Mouse (Mus musculus): Measurements from ENCODE around the gene Stpg1. TPM values are rescaled to one million over a fixed set of nuclear protein-coding genes. Genes with fewer than 3 reads are reported as not detected.

The Stpg1 gene
- total RNA-seq, 2 experiments from 2014 or later, result 0.12 to 0.85 TPM

DNA sequence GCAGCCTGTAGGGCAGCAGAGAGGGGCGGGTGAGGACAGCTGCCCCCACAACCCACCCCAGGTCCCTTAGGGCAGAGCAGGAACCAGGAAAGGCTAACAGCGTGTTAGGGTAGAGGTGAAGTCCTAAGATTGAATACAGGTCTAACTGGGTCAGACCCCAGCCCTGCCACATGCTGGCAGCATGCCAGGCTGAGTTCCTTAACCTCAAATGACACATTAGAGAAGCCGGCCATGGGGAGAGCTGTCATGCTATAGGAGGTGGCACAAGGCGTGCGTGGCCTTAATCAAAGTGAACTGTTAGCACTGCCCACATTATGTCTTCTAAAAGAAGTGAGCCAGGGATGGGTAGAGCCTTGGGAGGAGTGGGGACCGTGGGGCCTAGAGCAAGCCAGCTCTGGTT is 54.7 kb downstream of the Stpg1 start:
- no peak for DNase-seq

DNA sequence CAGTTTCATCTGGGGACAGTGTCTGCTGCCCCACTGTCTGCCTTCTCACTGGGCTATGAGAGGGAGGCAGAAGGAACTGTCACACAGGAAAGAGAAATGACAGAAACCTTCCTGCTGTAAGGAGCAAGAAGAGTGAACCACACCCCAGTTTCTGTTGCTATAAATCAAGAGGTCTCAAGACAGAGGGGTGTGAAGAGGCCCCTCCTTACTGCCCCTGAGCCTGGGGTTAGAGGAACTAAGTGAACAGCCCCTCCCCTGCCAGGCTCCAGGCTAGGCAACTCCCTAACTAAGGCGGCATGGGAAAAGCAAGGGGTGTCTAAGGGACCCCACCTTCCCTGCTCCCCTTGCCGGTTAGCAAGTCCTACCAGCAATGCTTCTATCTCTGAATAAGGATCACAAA is 69.2 kb downstream of the Stpg1 start:
- DNase-seq, result no peak

DNA sequence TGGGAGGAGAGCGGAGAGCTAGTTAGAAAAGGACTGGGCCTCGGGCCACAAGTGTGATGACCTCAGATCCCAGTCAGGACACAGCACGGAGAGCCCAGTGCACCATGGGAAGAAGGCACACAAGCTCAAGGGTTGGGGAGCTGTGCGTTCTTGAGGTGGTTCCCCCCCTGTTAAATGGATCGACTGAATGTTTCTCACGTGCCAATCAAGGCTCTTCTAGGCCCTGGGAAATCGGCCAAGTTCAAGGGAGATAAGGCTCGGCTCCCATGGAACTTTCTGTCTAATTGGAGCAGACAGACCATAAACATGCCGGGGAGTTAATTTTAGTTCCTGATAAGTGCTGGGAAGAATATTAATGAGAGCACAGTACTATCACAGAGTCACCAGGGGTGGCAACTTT is 70.8 kb downstream of the Stpg1 start:
- DNase-seq, result peak; percentile 66

DNA sequence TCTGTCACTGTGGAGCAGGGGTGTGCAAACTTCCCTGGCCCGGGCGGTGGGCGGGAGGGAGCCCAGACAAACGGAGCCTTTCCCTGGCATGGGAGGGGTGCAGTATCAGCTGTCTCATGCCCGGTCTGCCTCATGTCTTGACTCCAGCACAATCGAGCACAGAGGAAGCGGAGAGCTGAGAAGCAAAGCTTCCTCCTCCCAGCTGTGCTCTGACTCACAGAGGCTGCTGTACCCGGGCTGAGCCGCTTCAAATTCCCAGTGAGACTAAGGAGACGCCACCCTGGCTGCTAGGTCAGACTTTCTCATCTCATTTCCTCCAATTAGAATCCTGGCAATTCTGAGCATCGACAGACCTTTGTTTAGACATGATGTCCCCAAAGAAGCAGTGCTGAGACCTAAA is 72.5 kb downstream of the Stpg1 start:
- no peak for DNase-seq

DNA sequence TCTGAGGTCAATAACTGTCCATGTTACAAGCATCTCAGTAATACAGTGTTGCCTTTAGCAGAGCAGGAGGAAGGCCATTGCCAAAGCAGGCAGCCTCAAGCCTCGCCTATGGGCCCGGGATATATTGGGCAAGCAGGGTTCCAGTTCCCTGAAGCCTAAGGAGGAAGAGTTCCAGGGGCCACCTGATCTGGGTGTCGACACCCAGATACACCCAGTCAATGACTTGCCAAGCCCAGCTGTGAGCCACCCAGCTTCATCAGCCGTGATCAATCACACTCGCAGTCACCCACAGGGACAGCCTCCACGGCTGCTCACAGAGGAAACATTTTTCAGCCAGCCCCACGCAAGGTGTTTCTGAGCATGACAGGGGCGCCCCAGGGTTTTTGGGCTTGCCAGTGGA is 72.9 kb downstream of the Stpg1 start:
- DNase-seq, result no peak

DNA sequence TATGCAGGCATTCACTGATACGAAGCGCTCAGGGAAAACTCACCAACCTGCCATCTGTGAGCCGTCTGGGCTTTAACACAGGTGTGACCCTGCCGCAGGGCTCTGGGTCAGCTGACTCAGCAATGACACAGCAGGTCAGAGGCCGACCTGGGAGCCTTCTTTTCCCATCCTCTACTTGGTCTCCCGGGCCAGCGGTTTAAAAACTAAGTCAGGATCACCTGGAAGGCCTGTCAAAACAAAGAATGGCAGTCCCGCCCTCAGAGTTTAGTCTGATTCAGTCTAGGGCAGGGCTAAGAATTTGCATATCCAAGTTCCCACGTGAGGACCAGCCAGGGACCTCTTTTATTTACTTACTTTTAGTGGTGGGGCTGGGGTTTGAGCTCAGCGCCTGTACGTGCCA is 74.6 kb downstream of the Stpg1 start:
- DNase-seq, result no peak

DNA sequence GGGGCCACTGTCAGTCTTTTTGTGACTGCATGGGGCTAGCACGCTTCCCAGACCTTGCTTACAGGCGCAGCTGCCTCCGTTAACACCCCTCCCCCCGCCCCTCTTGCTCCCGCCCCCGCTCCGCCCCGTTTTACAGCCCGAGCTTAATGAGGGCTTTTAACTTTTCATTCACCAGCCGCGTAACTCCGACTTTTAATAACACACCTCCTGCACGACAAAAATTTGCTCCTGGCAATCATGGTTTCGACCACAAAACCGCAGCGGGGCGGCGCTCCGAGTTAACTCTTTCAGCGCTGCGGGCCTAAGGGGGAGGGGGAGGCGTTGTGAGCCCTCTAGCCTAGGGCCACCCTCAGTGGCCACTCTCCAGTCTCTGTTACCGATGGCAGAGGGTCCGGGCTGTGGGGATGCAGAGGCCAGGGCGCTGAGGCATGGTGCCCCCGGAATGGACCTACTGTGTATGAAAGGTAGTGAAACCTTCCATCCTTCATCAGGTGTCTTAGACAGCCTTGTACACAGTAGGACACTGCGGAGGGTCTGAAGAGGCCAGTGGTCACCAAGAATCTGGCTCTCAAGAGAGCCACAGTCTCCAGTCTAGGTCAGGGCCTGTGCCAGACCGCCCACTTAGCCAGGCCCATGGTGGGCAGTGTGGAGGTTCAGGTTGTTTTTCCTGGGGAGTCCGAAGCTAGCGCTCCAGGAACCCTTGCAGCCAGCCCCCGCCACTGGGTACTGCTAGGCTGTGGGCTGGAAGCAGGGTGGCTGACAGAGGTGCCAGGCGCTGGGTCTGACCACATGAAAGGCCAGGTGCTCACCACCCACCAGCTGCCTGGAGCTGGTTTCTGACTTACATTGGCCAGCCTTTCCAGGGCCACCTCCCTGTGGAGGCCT is 75.8 kb downstream of the Stpg1 start:
- DNase-seq, result peak; percentile 56

DNA sequence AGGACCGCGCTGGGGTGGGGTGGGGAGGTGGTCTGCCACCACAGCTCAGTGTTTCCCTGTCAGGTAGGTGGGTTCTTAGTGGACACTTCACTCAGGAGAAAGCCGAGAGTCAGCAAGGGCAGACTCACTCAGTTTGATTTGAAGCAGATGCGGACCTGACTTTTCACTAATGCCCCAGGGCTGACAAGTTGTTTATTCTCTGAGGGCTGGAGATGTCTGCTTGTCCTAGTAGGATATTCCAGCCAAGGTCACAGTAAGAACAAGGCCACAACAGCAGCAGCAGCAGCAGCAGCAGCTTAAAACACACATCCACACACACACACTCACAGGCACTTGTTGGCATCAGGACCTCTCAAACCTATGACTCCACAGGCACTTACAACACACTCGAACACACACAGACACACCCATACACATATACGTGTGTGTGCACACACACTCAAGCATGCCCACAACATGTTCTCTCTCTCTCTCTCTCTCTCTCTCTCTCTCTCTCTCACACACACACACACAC is 76.5 kb downstream of the Stpg1 start:
- DNase-seq, result peak; percentile 35

DNA sequence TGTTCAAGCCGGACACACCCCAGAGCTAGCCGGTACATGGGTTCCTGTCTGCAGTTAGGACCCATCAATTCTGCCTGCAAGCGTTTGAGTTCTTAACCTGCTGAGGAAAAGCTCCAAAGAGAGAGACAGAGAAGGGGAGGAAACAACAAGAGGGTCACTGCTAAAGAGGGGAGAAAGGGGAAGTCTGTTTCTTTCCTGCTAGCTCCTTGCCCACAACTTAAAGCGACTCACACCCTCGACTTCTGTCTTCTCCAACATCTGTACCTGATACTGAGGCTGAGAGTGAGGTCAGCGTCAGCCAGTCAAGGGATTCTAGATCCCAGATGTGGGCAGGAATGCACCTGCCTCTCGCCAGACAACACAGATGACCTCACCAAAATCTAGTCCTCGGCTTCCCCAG is 77.7 kb downstream of the Stpg1 start:
- DNase-seq, result no peak

DNA sequence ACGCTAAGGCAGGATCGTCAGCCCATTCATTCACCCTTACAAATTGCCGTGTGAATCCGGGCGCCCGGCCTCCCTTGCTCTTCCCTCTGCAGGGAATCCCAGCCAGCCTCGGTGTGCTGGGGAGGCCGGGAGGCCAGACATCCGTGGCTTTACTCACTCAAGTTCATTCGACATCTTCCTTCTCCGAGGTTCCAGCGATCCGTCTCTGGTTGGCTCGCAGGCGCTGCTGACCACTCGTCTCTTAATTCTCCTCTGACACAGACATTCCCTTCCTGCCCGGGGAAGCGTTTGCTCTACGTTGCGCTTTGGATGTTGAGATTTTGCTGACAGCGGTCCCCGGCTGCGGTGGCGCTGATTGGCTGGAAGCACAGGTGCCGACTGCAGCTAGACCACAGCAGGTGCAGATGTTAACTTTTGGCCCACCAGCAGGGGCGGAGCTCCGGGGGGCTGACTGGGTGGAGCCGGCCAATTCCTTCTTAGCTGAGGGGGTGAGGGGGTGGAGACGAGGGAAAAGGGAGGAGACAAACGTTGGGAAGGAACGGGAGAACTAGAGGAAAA is 78.7 kb downstream of the Stpg1 start, which contains the start of gene Grhl3:
Grhl3 (minus strand) TSS at position 380 of the 558 bp plus-strand sequence.
- DNase-seq, result no peak

DNA sequence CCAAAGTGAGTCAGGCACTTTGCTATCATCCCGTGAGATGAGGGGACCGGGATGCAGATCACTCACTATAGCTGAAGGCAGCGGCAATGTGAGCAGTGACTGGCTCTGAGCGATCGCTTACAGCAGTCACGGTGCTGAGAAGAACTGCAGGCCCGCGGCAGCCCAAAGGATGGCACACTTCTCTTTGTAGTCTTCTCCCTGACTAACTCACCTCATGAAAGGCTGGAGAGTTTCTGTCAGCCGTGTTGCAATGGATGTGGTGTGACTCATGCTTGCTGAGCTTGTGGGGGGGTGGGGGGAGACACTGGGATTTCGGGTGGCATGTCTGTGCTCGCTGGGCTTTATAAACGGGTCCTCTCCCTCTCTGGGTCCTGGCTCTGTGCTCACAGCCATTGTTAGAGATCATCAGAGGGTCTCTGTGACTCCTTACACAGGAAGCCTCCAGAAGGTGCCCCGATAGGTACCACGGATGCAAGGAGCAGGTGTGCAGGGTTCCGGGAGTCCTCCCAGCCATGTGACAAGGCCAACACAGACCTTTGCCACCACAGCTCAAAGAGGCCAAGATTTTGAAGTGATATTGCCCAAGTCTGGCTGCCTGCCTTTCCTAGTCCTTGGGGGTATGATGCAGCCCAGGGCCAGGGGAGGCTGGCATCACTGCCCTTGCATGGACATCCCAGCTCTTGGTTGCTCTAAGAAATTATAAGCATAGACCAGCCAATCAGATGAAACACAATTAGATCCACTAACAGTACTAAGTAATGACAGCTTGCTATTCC is 81.0 kb downstream of the Stpg1 start:
- DNase-seq, result peak; percentile 73

DNA sequence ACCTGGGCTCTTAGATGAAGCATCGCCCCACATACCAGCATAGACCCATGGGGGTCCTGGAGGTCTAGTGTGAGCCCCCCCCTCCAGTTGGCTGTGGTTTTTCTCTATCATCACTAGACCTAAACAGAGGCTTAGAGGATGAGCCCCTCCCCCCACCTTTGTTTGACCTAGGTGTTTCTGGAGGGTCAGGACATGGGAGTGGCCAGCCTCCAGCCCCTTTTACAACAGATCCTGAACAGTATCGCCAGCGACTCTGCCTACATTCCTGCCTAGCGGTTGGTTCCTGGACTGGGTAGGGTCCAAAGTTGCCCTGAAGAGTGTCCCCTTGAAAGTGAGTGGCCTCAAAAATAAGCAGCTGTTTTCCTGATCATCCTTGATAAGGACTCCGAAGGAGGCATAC is 83.9 kb downstream of the Stpg1 start:
- no peak for DNase-seq

DNA sequence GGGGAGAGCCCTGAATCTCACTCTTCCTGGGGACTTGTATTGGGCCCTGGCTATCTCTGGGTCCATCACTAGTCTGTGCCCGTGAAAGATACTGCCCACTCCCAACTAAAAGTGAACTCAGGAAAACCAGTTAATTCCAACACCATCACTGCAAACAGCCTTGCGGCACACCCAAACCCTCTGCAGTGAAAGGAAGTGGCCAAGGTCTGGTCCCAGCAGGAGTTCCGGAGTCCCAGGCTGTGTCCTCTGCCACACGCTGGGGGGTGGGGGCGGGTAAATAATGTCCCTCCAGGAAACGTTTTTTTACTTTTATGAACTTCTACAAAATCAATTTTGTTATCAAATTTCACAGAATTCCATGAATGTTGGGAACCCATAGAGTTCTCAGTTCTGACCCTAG is 85.1 kb downstream of the Stpg1 start:
- no peak for DNase-seq

DNA sequence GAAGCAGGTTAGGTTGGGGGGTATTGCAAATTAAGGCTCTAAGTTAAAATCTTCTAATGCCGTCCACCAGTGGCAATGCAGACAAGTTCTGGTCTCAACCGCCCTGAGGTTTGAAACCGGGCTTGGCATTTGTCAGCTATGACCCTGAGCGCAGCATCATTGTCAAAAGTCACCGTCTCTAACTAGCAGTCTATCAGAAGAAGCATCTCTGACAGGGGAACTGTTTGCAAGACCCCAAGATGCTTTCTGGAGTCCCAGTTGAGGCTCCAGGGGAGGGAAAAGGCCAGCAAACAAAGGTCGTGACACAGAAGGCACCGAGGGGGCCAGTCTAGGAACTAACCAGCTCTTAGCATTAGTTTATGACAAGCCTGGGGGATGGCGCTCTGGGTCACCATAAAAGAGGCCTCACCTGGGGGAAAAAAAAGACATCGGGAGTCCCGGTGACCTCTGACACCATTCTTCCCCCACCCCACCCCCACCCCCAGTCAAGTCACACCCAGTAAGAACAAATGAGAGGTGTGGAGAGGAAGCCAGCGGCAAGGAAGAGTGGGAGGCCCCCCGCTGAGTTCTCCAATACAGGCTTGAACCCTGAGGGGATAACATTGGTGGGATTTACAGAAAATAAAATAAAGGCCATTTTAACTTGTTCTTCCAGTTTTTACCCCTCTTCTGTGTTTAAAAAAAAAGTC is 86.8 kb downstream of the Stpg1 start:
- no peak for DNase-seq

DNA sequence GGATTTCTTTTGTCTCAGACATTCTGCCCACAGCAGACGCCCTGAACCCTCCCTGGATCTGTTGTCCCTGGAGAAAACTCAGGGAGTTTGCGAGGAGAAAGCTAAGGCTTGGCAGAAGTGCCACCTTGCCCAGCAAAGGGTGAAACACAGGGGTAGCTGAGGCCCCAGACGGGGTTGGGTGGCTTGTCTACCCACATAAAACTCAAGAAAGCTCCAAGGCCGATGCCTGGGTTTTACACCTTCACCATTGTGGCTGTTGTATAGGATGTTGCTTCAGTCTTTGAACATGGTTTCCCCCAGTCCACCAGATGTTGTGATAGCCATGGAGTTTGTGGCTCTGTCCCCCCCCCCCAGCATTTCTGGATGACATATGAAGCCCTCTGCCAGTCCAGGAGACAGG is 90.2 kb downstream of the Stpg1 start:
- DNase-seq, result no peak

Small RNA genes lying within 50 kb of the gene (microRNA-seq; reads per million reads assigned to microRNA genes)
- not detected for gene Gm25317

Other genes with a start within 250 kb of the Stpg1 start
- gene Clic4, start 222.0 kb upstream of the Stpg1 start, total RNA-seq (2021), result 100 to 1,000 TPM; 109 to 128 TPM
- gene Srrm1, start 141.5 kb upstream of the Stpg1 start, total RNA-seq (2021), result 100 to 1,000 TPM; 104 to 137 TPM
- gene Ncmap, start 96.6 kb upstream of the Stpg1 start, total RNA-seq (2021), result under 1 TPM; 0.63 to 0.73 TPM
- gene Rcan3, start 60.9 kb upstream of the Stpg1 start, total RNA-seq (2021), result 10 to 100 TPM; 18.0 to 23.0 TPM
- gene Nipal3, start 248 bp downstream of the Stpg1 start, total RNA-seq (2021), result 10 to 100 TPM; 13.8 to 15.4 TPM
- under 1 TPM; 0.33 TPM for gene Grhl3, start 78.8 kb downstream of the Stpg1 start, total RNA-seq (2021)
- gene Ifnlr1, start 191.5 kb downstream of the Stpg1 start, total RNA-seq (2021), result under 1 TPM; 0.45 to 0.61 TPM
- 1 to 10 TPM; 1.5 to 1.7 TPM for gene Il22ra1, start 233.4 kb downstream of the Stpg1 start, total RNA-seq (2021)

Measured in adrenal gland, postnatal 10 days (tissue).